Comparison of ENCODE assay signal across 26 mouse cellular contexts in the genomic region with DNA sequence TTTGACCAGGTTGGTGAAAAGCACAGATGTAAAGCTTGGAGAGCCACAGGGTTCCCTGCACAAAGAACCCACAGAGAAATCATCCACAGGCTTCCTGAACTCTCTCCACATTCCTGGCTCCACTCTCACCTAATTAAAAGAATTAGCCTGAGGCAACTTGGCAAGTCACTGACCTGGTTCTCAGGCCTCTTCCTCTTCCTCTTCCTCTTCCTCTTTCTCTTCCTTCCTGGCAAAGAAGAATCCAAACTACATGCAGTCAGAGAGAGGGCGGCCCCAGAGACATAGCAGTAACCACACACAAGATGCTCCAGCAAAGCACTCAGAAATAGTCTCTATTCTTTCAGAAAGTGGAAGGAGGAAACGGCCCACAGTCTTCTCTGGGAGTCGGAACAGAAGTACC.
DNase-seq lines count a peak whose midpoint lies in the region; ATAC-seq and TF ChIP-seq lines count a peak whose summit lies in the region.
"Had no signal": no experiment of that assay in that cellular context is flagged by ENCODE, and none has a peak within 500 bp of the region (broad histone marks: within the 10 kb centered on the region; RNA-seq: fewer than 3 reads in every experiment).

No protein-coding gene starts in this region.

- peak; percentile 36 for DNase-seq in heart, adult 8-10 months (ENCODE audit: low spot score)
- DNase-seq in heart, adult 2 months, result no peak
- DNase-seq in hindbrain, embryonic 11.5 days (ENCODE audit: low spot score), result no peak
- DNase-seq in Muller cell, postnatal 12 days (ENCODE audit: inconsistent ontology term), result peak; percentile 51
- DNase-seq in kidney, postnatal 36 days, result no peak
- DNase-seq: adrenal gland, postnatal 25 days; cerebellum, adult 2 months; cerebellum, postnatal 14 days; gastrocnemius, postnatal 14 days; heart, adult 18-20 months; kidney, adult 11 months; kidney, postnatal 25 days; liver, embryonic 13.5 days; lung, adult 18-20 months; lung, postnatal 10 days; spleen, adult 18-20 months; thymus, postnatal 14 days had no signal

- H3K4me3 ChIP-seq in heart, adult 2 months, result no peak overlapping the region
- no peak overlapping the region for H3K4me3 ChIP-seq in hindbrain, embryonic 13.5 days
- no peak overlapping the region for H3K4me3 ChIP-seq in hindbrain, embryonic 11.5 days (ENCODE audit: low read depth, low read length)
- H3K4me3 ChIP-seq in neural tube, embryonic 15.5 days (replicated peaks), result no peak overlapping the region
- H3K4me3 ChIP-seq: forebrain, embryonic 13.5 days; layer of hippocampus, adult 2 months; liver, embryonic 13.5 days; midbrain, embryonic 10.5 days; midbrain, embryonic 15.5 days; neural tube, embryonic 13.5 days had no signal

- intact Hi-C loops in heart, adult 2 months (cut with DNase I), result no loop called here

- no peaks in the 10 kb centered on the region for H3K27me3 ChIP-seq in heart, adult 2 months (ENCODE audit: control insufficient read depth, insufficient read depth, low read length)
- H3K27me3 ChIP-seq in hindbrain, embryonic 13.5 days, result no peaks in the 10 kb centered on the region
- no peaks in the 10 kb centered on the region for H3K27me3 ChIP-seq in hindbrain, embryonic 11.5 days (ENCODE audit: control insufficient read depth, insufficient read depth, low read length)
- no peaks in the 10 kb centered on the region for H3K27me3 ChIP-seq in neural tube, embryonic 15.5 days (replicated peaks)
- H3K27me3 ChIP-seq: forebrain, embryonic 13.5 days; liver, embryonic 13.5 days; midbrain, embryonic 15.5 days; neural tube, embryonic 13.5 days had no signal

- no peaks in the 10 kb centered on the region for H3K9me3 ChIP-seq in hindbrain, embryonic 13.5 days
- no peaks in the 10 kb centered on the region; the same call in 1 of the 2 replicates for H3K9me3 ChIP-seq in hindbrain, embryonic 11.5 days (ENCODE audit: control insufficient read depth, low read length)
- H3K9me3 ChIP-seq in neural tube, embryonic 15.5 days (replicated peaks), result no peaks in the 10 kb centered on the region
- H3K9me3 ChIP-seq: forebrain, embryonic 13.5 days; liver, embryonic 13.5 days; midbrain, embryonic 10.5 days; midbrain, embryonic 15.5 days; neural tube, embryonic 13.5 days had no signal

- H3K4me2 ChIP-seq in hindbrain, embryonic 13.5 days, result no peak overlapping the region
- no peak overlapping the region for H3K4me2 ChIP-seq in hindbrain, embryonic 11.5 days (replicated peaks; ENCODE audit: low read depth, low read length)
- no peak overlapping the region for H3K4me2 ChIP-seq in neural tube, embryonic 15.5 days
- H3K4me2 ChIP-seq: forebrain, embryonic 13.5 days; liver, embryonic 13.5 days; midbrain, embryonic 15.5 days; neural tube, embryonic 13.5 days had no signal

- H3K36me3 ChIP-seq in heart, adult 2 months (ENCODE audit: control insufficient read depth, insufficient read depth, low read length), result no peaks in the 10 kb centered on the region
- no peaks in the 10 kb centered on the region for H3K36me3 ChIP-seq in hindbrain, embryonic 13.5 days
- H3K36me3 ChIP-seq in hindbrain, embryonic 11.5 days (ENCODE audit: control insufficient read depth, insufficient read depth, low read length), result no peaks in the 10 kb centered on the region
- H3K36me3 ChIP-seq in neural tube, embryonic 15.5 days, result no peaks in the 10 kb centered on the region
- H3K36me3 ChIP-seq: liver, embryonic 13.5 days; midbrain, embryonic 10.5 days; midbrain, embryonic 15.5 days; neural tube, embryonic 13.5 days had no signal

- 0 out of 2 replicates have a peak, but pooled peaks have one; percentile 10 for ATAC-seq in hindbrain, embryonic 13.5 days (ENCODE audit: low FRiP score)
- no peak for ATAC-seq in hindbrain, embryonic 11.5 days (ENCODE audit: low FRiP score)
- ATAC-seq in megakaryocyte progenitor cell, adult 5-6 weeks (replicated peaks; ENCODE audit: poor library complexity), result peak; percentile 14
- no peak for ATAC-seq in neural tube, embryonic 15.5 days (ENCODE audit: low FRiP score)
- ATAC-seq: forebrain, embryonic 13.5 days; inflammation-experienced regulatory T-cells, adult 6 months had no signal

- no peak for TF ChIP-seq POLR2A in heart, adult 2 months (IDR thresholded peaks at IDR 0.05; ENCODE audit: insufficient read depth, low read depth, low read length)

- no peak for TF ChIP-seq CTCF in heart, adult 2 months (IDR thresholded peaks at IDR 0.05)

- no peak for TF ChIP-seq EP300 in heart, adult 2 months (IDR thresholded peaks at IDR 0.05; ENCODE audit: insufficient read depth, low read depth, low read length)

- H3K4me1 ChIP-seq in heart, adult 2 months (ENCODE audit: control insufficient read depth, insufficient read depth, low read length), result no peaks in the 10 kb centered on the region
- peaks cover 13% of the 10 kb centered on the region for H3K4me1 ChIP-seq in hindbrain, embryonic 13.5 days (replicated peaks)
- H3K4me1 ChIP-seq in hindbrain, embryonic 11.5 days (replicated peaks; ENCODE audit: control insufficient read depth, insufficient read depth, low read length), result no peaks in the 10 kb centered on the region
- no peaks in the 10 kb centered on the region for H3K4me1 ChIP-seq in neural tube, embryonic 15.5 days
- H3K4me1 ChIP-seq: midbrain, embryonic 10.5 days; midbrain, embryonic 15.5 days had no signal

- H3K9ac ChIP-seq in heart, adult 2 months (ENCODE audit: low read depth, low read length), result no peak overlapping the region
- H3K9ac ChIP-seq in hindbrain, embryonic 13.5 days, result no peak overlapping the region
- H3K9ac ChIP-seq in hindbrain, embryonic 11.5 days (ENCODE audit: low read depth, low read length), result no peak overlapping the region
- H3K9ac ChIP-seq in neural tube, embryonic 15.5 days (replicated peaks), result no peak overlapping the region
- H3K9ac ChIP-seq: forebrain, embryonic 13.5 days; liver, embryonic 13.5 days; midbrain, embryonic 15.5 days; neural tube, embryonic 13.5 days had no signal

- 38% methylated on average over 3 of the region's 3 CpGs for WGBS in heart, adult 2 months
- 88% methylated on average over 3 of the region's 3 CpGs for WGBS in hindbrain, embryonic 13.5 days
- 84% methylated on average over 3 of the region's 3 CpGs for WGBS in hindbrain, embryonic 11.5 days
- WGBS in neural tube, embryonic 15.5 days, result 82% methylated on average over 3 of the region's 3 CpGs

- no peaks in the 10 kb centered on the region for H3K79me2 ChIP-seq in heart, adult 2 months (replicated peaks; ENCODE audit: control insufficient read depth, insufficient read depth, low read length)

- H3K27ac ChIP-seq in heart, adult 2 months, result no peak overlapping the region
- H3K27ac ChIP-seq in hindbrain, embryonic 13.5 days, result 0 out of 2 replicates have a peak overlapping the region, but pooled peaks have one; percentile 13
- H3K27ac ChIP-seq in hindbrain, embryonic 11.5 days (ENCODE audit: low read depth, low read length), result no peak overlapping the region
- no peak overlapping the region for H3K27ac ChIP-seq in neural tube, embryonic 15.5 days (replicated peaks)
- H3K27ac ChIP-seq: forebrain, embryonic 13.5 days; layer of hippocampus, adult 2 months; liver, embryonic 13.5 days; midbrain, embryonic 10.5 days; midbrain, embryonic 15.5 days; neural tube, embryonic 13.5 days had no signal

Comparison
In these comparisons a context has a peak if more than half of its experiments do, and no peak if none do; other contexts are left out.
1. DNase-seq: peak in heart, adult 8-10 months (single experiment) and Muller cell, postnatal 12 days (single experiment); none in heart, adult 2 months (0 of 2), hindbrain, embryonic 11.5 days (single experiment) and kidney, postnatal 36 days (0 of 2).
2. ATAC-seq: peak in hindbrain, embryonic 13.5 days (single experiment) and megakaryocyte progenitor cell, adult 5-6 weeks (single experiment); none in hindbrain, embryonic 11.5 days (single experiment) and neural tube, embryonic 15.5 days (single experiment).